Mouse (Mus musculus) bone marrow, adult 2 months (tissue): ENCODE results near the gene Olfr902. TPM values are rescaled to one million over a fixed set of nuclear protein-coding genes. Genes with fewer than 3 reads are reported as not detected.
"Not testable (repeated sequence)": the region's sequence is repeated elsewhere in the genome, so short reads cannot be mapped to it uniquely, and the experiment has no call there.

Experiments
- H3K27ac ChIP-seq: fragments of 200-500 bp; 2 replicates; pipeline ENCODE4 v1.5.1; 2012; ENCODE audit warnings: low read depth, mild to moderate bottlenecking, control low read depth, inconsistent platforms, low read length; ENCODE audit not compliant: control insufficient read depth, poor library complexity, insufficient read depth
- H3K4me1 ChIP-seq: fragments of 200-500 bp; 2 replicates; pipeline ENCODE4 v1.6.1; 2011; ENCODE audit warnings: low read length; ENCODE audit not compliant: control insufficient read depth, insufficient read depth
- H3K4me3 ChIP-seq: fragments of 200-500 bp; replicated peaks from 2 replicates; pipeline ENCODE3; 2011; ENCODE audit warnings: mild to moderate bottlenecking, low read depth, low read length, control low read depth; ENCODE audit not compliant: control insufficient read depth
- CTCF ChIP-seq: fragments of 200-500 bp; IDR thresholded peaks from 2 replicates; pipeline ENCODE4 v1.5.1; 2011; ENCODE audit warnings: low read length, control low read depth; ENCODE audit not compliant: control insufficient read depth, insufficient read depth
- POLR2A ChIP-seq: fragments of 200-500 bp; IDR thresholded peaks from 2 replicates; pipeline ENCODE4 v1.6.1; 2011; ENCODE audit warnings: low read depth, mild to moderate bottlenecking, control low read depth, low read length, borderline replicate concordance; ENCODE audit not compliant: control insufficient read depth
- WGBS: fragments of 180-500 bp; shearing (Covaris S2); methylation state at CpG from one replicate; pipeline ENCODE4 v1.1.7; 2018; 5-methylcytosine and 5-hydroxymethylcytosine counted together
- polyA plus RNA-seq: library from polyadenylated mRNA; stranded (reverse); fragments of >200 nt; gene quantifications from 2 replicates; pipeline ENCODE4 v1.2.4, GENCODE M21; 2011; ENCODE audit warnings: low replicate concordance; ENCODE audit not compliant: missing spikeins, insufficient read depth, insufficient read length

Gene Olfr902
- not detected in 2 replicates for polyA plus RNA-seq

DNA sequence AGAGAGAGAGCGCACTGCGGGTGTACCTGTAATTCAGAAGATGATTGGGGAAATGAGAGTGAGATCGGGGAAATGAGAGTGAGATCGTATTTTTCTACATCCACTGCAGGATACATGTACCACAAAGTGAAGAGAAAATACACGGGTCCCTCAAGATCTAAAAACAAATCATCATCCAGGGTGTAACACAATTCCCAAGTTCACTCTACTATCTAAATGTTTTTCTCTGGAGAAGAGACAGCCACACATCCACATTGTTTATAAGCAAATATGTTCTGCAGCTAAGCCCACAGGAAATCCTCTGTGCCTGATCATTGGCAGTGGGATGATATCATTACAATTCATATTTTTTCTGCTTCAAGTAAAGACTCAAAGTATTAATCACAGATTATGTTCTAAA is at the start of gene Olfr902:
Gene Olfr902 (plus strand): TSS at position 301 of the 400 bp plus-strand sequence.
- no peak for TF ChIP-seq CTCF
- TF ChIP-seq POLR2A, result no peak
- WGBS, result 80% methylated on average over 5 of the region's 5 CpGs
- no peaks in the 10 kb centered on the region for H3K4me1 ChIP-seq
- H3K4me3 ChIP-seq, result no peak within 1 kb of the TSS
- no peak within 1 kb of the TSS for H3K27ac ChIP-seq

DNA sequence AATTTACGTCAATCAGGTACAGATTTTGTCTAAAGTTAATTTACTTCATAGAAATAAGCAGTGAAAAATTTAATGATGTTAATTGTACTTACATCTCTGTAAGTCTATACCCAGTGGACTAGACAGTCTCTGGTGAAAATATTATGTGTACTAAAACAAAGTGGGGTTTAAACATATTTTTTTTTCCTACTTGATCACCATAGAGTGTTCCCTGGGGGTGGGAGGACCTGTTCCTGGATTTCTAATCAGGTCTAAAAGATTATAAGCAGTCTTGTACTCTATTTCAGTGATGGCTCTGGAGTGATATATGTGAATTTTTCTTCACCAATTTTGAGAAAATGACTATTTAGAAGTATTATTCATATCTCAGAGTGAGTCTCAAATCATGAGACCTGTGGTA is 46.1 kb upstream of the Olfr902 start, which contains the start of gene Olfr147:
Gene Olfr147 (plus strand): TSS at position 301 of the 400 bp plus-strand sequence.
- TF ChIP-seq CTCF (no peak), POLR2A (no peak)
- Histone ChIP-seq H3K4me3 (no peak within 1 kb of the TSS), H3K4me1 (no peaks in the 10 kb centered on the region), H3K27ac (no peak within 1 kb of the TSS)
- WGBS, result 66% methylated on average over 1 of the region's 1 CpGs

DNA sequence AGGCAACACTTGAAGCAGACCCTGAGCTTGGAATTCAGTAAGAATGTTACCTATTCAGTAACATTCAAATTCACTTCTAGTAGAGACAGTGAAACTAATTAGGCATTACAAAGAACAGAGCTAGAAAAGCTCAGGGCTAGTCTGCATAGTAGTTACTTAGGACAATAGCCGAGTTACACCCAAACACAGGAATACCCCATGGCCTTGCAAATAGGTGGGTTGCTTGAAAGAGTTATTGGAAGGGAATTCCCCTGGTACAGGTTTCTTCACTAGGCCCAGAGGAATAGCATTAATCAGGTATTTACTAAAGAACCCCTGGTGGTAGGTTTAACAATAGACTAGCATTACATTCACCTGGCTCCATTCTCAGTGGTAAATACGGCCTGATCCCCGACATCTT is 40.0 kb upstream of the Olfr902 start:
- not testable (repeated sequence) for H3K4me3 ChIP-seq, H3K4me1 ChIP-seq, H3K27ac ChIP-seq
- 79% methylated on average over 3 of the region's 3 CpGs for WGBS

DNA sequence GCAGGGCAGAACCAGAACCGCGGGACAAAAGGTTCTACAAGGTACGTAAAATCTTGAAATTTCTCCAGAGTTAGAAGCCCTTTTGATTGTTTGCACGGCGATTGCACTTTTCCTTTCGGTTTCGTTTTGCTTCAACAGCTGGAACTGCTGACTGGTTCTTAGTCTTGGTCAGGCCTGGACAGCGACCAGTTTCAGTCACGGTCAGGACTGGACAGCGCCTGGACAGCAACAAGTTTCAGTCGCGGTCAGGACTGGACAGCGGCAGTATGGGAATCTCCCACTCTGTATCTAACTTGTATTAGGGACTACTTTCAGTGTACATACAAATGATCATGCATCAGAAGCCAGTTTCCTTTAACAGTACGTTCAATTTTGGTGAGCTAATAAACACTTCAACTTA is 34.0 kb upstream of the Olfr902 start:
- H3K4me1 ChIP-seq, H3K4me3 ChIP-seq, H3K27ac ChIP-seq: not testable (repeated sequence)
- 89% methylated on average over 14 of the region's 14 CpGs for WGBS

DNA sequence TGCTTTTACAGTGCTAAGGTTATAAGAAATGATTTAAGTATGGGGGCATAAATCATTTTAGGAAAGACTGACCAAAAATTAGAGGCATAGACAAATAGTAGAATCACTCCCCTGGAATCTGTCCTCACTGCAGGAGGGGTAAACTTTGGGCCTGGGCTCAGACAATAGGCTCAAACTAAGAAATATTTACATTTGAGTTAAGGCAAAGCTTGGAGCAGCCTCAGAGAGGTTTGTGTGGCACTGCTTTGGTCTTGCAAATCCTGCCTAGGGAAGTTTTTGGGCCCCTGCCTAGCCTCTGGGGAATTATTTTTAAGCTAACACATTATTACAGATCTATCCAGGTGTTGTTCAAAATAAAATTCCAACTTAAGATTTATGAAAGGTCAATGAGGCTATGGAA is 23.7 kb upstream of the Olfr902 start:
- Histone ChIP-seq H3K27ac (no peak overlapping the region), H3K4me1 (no peaks in the 10 kb centered on the region), H3K4me3 (no peak overlapping the region)
- no peak for TF ChIP-seq CTCF
- no peak for TF ChIP-seq POLR2A

DNA sequence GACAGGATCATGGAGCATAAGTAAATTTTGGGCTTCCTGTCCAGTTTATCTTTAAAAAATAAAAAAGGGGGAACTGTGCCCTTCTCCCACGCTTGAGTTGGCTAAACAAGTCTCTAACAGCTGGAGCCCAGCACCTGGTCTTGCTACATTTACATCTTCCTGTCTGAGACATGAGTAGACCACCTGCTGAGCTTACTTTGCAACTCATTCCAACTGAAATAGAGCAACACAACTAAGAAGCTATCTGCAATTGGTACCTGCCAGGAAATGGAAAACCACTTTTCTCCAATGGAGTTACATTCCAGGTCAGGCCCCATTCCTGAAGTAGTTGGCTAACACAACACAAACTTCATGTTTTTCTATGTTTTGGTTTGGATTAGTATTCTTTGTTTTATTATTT is 20.4 kb upstream of the Olfr902 start:
- Histone ChIP-seq H3K4me1 (no peaks in the 10 kb centered on the region), H3K4me3 (no peak overlapping the region), H3K27ac (no peak overlapping the region)
- TF ChIP-seq POLR2A (no peak), CTCF (no peak)
- 35% methylated on average over 1 of the region's 1 CpGs for WGBS

DNA sequence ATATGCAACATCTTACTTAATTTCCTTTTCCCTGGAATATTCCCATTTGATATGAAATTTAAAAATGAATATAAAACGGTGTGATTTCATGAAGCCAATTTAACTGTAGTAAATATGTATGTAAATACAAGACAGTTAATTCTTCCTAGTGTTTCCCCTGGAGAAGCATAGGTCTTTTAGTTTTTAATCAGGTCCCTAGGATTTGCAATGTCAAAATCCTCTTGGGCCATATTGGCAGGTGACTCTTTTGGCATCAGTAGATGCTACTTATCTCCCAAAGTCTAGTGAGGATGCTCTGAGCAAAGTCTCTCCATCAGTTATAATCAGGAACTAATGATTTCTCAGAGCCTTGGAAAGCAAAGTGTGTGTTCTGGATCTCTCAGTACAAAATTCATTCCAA is 18.3 kb upstream of the Olfr902 start, which contains the start of gene Olfr901:
Gene Olfr901 (plus strand): TSS at position 301 of the 400 bp plus-strand sequence.
- Histone ChIP-seq H3K27ac (no peak within 1 kb of the TSS), H3K4me3 (no peak within 1 kb of the TSS), H3K4me1 (no peaks in the 10 kb centered on the region)
- WGBS, result 86% methylated on average over 1 of the region's 1 CpGs
- TF ChIP-seq POLR2A (no peak), CTCF (no peak)

DNA sequence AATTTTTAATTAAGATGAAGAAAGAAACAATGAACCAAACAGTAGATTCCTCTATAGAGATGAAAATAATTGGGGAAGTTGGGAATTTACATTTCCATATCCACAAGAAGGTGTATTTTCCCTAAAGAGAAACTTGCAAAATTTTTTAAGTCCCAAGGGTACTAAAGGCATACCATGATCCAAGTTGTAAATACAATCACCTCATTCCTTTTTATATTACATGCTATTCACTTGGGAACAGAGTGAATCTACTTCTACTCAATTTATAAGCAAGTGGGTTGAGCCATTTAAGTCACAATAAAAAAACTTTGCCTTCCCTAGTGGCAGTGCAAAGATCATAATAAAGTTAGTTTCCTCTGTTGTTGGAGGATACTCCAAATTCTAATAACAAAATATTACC is 15.4 kb downstream of the Olfr902 start, which contains the start of gene Olfr904:
Gene Olfr904 (plus strand): TSS at position 301 of the 400 bp plus-strand sequence.
- no peak within 1 kb of the TSS for H3K4me3 ChIP-seq
- no peaks in the 10 kb centered on the region for H3K4me1 ChIP-seq
- H3K27ac ChIP-seq, result no peak within 1 kb of the TSS
- TF ChIP-seq POLR2A, result no peak
- TF ChIP-seq CTCF, result no peak

DNA sequence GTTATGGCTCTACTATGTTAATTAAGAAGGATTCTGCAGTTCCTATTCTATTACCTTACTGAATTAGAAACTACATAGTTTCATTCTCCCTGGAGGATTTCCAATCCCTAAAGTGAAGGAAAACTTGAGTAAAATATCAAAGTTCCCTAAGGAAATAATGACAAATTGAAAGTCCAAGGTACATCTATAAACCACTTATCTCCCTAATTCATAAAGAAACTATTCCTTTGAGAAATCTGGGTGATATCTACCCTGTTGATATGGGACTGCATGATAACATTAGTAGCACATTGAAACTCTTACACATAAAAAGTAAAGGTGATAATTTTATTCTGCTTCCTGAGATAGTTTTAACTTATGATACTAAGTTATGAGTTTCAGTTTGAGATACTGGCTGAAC is 23.4 kb downstream of the Olfr902 start, which contains the start of gene Olfr905:
Gene Olfr905 (plus strand): TSS at position 301 of the 400 bp plus-strand sequence.
- Histone ChIP-seq H3K27ac (no peak within 1 kb of the TSS), H3K4me1 (no peaks in the 10 kb centered on the region), H3K4me3 (no peak within 1 kb of the TSS)
- TF ChIP-seq POLR2A, result no peak

DNA sequence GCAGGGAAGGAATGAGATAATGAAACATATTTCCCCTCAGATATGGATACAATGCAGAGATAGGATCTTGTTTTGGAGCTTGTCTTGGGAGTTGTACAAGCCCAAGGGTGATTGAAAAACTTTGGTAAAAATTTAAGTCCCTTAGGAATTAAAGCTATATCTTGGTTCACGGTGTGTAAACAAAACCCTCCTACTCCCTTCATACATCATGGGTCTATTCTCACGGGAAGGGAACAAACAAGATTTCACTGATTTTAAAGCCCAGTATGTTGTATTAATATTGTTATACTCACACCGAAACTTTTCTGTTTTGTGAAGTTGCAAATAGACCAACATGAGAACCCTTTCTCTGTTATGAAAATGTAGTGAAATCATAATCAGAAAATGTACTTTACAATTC is 39.3 kb downstream of the Olfr902 start, which contains the start of gene Olfr906:
Gene Olfr906 (plus strand): TSS at position 301 of the 400 bp plus-strand sequence.
- Histone ChIP-seq H3K4me3 (no peak within 1 kb of the TSS), H3K27ac (no peak within 1 kb of the TSS), H3K4me1 (no peaks in the 10 kb centered on the region)
- WGBS, result 49% methylated on average over 3 of the region's 3 CpGs
- TF ChIP-seq POLR2A, result no peak
- no peak for TF ChIP-seq CTCF
